Comparison of ENCODE assay signal across 18 mouse cellular contexts in genomic region chr17:28824896-28825295, GRCm38 (mm10). TPM values are rescaled to one million over a fixed set of nuclear protein-coding genes. Genes with fewer than 3 reads are reported as not detected.
DNase-seq lines count a peak whose midpoint lies in the region; ATAC-seq and TF ChIP-seq lines count a peak whose summit lies in the region.
"Had no signal": no experiment of that assay in that cellular context is flagged by ENCODE, and none has a peak within 500 bp of the region (broad histone marks: within the 10 kb centered on the region; RNA-seq: fewer than 3 reads in every experiment).

No protein-coding gene starts in this region.

- DNase-seq in heart, adult 11 months: no peak
- peak; percentile 46 to 68 for DNase-seq in left cerebral cortex, adult 18-20 months (ENCODE audit: low spot score in 2 of 2)
- no peak for DNase-seq in left cerebral cortex, postnatal 10 days (ENCODE audit: extremely low spot score in 1 of 2, low spot score in 2 of 2)
- no peak for DNase-seq in liver, postnatal 0 days
- DNase-seq in urinary bladder, postnatal 4 days (ENCODE audit: low spot score in 2 of 2): no peak
- DNase-seq in kidney, postnatal 10 days: no peak
- DNase-seq: B cell, adult 2 months; heart, postnatal 4 days; kidney, adult 8-10 months; thymus, postnatal 36 days had no signal

- no peaks in the 10 kb centered on the region for H3K27me3 ChIP-seq in heart, embryonic 11.5 days (ENCODE audit: control insufficient read depth, insufficient read depth, low read length)
- H3K27me3 ChIP-seq in intestine, embryonic 15.5 days (replicated peaks): no peaks in the 10 kb centered on the region
- no peaks in the 10 kb centered on the region for H3K27me3 ChIP-seq in liver, postnatal 0 days (ENCODE audit: insufficient read depth, low read length)
- H3K27me3 ChIP-seq: embryonic facial prominence, embryonic 13.5 days; forebrain, embryonic 15.5 days had no signal

- peak overlapping the region; percentile 44 for H3K4me2 ChIP-seq in heart, embryonic 11.5 days
- H3K4me2 ChIP-seq in intestine, embryonic 15.5 days (replicated peaks): no peak overlapping the region
- H3K4me2 ChIP-seq in liver, postnatal 0 days (ENCODE audit: low read depth, low read length): peak overlapping the region; percentile 68
- H3K4me2 ChIP-seq: embryonic facial prominence, embryonic 13.5 days; forebrain, embryonic 15.5 days had no signal

- H3K4me1 ChIP-seq in heart, embryonic 11.5 days (ENCODE audit: control insufficient read depth, insufficient read depth, low read length): peaks cover 16% of the 10 kb centered on the region
- 0 out of 2 replicates have a peak, but pooled peaks cover 7% of the 10 kb centered on the region for H3K4me1 ChIP-seq in intestine, embryonic 15.5 days (replicated peaks)
- H3K4me1 ChIP-seq in liver, postnatal 0 days (ENCODE audit: insufficient read depth): peaks cover 33% of the 10 kb centered on the region
- H3K4me1 ChIP-seq: embryonic facial prominence, embryonic 13.5 days; forebrain, embryonic 15.5 days; midbrain, embryonic 10.5 days had no signal

- H3K9me3 ChIP-seq in heart, embryonic 11.5 days (replicated peaks; ENCODE audit: control insufficient read depth, low read length): no peaks in the 10 kb centered on the region
- H3K9me3 ChIP-seq in intestine, embryonic 15.5 days: no peaks in the 10 kb centered on the region
- no peaks in the 10 kb centered on the region for H3K9me3 ChIP-seq in liver, postnatal 0 days (ENCODE audit: low read length)
- H3K9me3 ChIP-seq: embryonic facial prominence, embryonic 13.5 days; forebrain, embryonic 15.5 days; G1E; midbrain, embryonic 10.5 days had no signal

- H3K36me3 ChIP-seq in heart, embryonic 11.5 days (ENCODE audit: control insufficient read depth, insufficient read depth, low read length): peaks cover 52% of the 10 kb centered on the region
- peaks cover 46% of the 10 kb centered on the region for H3K36me3 ChIP-seq in intestine, embryonic 15.5 days
- peaks cover 93% of the 10 kb centered on the region for H3K36me3 ChIP-seq in liver, postnatal 0 days (replicated peaks; ENCODE audit: insufficient read depth, low read length)

- H3K9ac ChIP-seq in heart, embryonic 11.5 days (ENCODE audit: low read depth, low read length): peak overlapping the region; percentile 40; the same call in 1 of the 2 replicates
- no peak overlapping the region for H3K9ac ChIP-seq in intestine, embryonic 15.5 days
- peak overlapping the region; percentile 73 for H3K9ac ChIP-seq in liver, postnatal 0 days (replicated peaks)
- H3K9ac ChIP-seq: embryonic facial prominence, embryonic 13.5 days; forebrain, embryonic 15.5 days had no signal

- peak overlapping the region; percentile 25 for H3K27ac ChIP-seq in heart, embryonic 11.5 days (ENCODE audit: low read depth, low read length)
- H3K27ac ChIP-seq in intestine, embryonic 15.5 days: peak overlapping the region; percentile 52; the same call in 1 of the 2 replicates
- peak overlapping the region; percentile 92 for H3K27ac ChIP-seq in liver, postnatal 0 days (ENCODE audit: low read depth)
- H3K27ac ChIP-seq: embryonic facial prominence, embryonic 13.5 days; forebrain, embryonic 15.5 days had no signal

- no peak for TF ChIP-seq CTCF in liver, postnatal 0 days (IDR thresholded peaks at IDR 0.05; ENCODE audit: low read depth)

- 0 out of 2 replicates have a peak overlapping the region, but pooled peaks have one; percentile 28 for H3K4me3 ChIP-seq in heart, embryonic 11.5 days (ENCODE audit: low read depth, low read length)
- no peak overlapping the region for H3K4me3 ChIP-seq in intestine, embryonic 15.5 days (replicated peaks)
- peak overlapping the region; percentile 43 for H3K4me3 ChIP-seq in liver, postnatal 0 days (ENCODE audit: low read depth, low read length)
- H3K4me3 ChIP-seq: embryonic facial prominence, embryonic 13.5 days; forebrain, embryonic 15.5 days; midbrain, embryonic 10.5 days; myocyte had no signal

- TF ChIP-seq EP300 in liver, postnatal 0 days (IDR thresholded peaks at IDR 0.05; ENCODE audit: low read depth): no peak

- ATAC-seq in heart, embryonic 11.5 days (replicated peaks; ENCODE audit: insufficient number of reproducible peaks, low FRiP score, low TSS enrichment): no peak
- no peak for ATAC-seq in intestine, embryonic 15.5 days
- ATAC-seq in liver, postnatal 0 days: no peak
- ATAC-seq: forebrain, embryonic 15.5 days had no signal

- WGBS in heart, embryonic 11.5 days (ENCODE audit: insufficient replicate concordance): 69% methylated on average over 6 of the region's 6 CpGs
- WGBS in intestine, embryonic 15.5 days: 73% methylated on average over 6 of the region's 6 CpGs
- WGBS in liver, postnatal 0 days (ENCODE audit: insufficient replicate concordance): 65% methylated on average over 6 of the region's 6 CpGs

- intact Hi-C loops in left cerebral cortex, postnatal 10 days (cut with DNase I): loop anchor here (5.0 kb wide), 1 partner anchor 47 kb away; no protein-coding TSS in a partner anchor

RNA-seq across cellular contexts. Expression of gene Brpf3, which starts 24.0 kb away (rescaled TPM):
- polyA plus RNA-seq in heart, embryonic 11.5 days (2014; fragmentation: Nextera tagmentation; extraction: Ambion mirVana): 12.1 and 13.4 TPM in 2 replicates
- total RNA-seq in left cerebral cortex, adult 18-20 months (2021): 10 to 100 TPM; 51.5 to 55.0 TPM
- total RNA-seq in left cerebral cortex, postnatal 10 days (2021): 10 to 100 TPM; 44.5 to 55.7 TPM
- polyA plus RNA-seq in intestine, embryonic 15.5 days (2015; fragmentation: Nextera tagmentation; extraction: Ambion mirVana): 13.1 and 18.1 TPM in 2 replicates
- polyA plus RNA-seq in liver, postnatal 0 days (2015; fragmentation: Nextera tagmentation; extraction: Ambion mirVana): 33.9 and 35.6 TPM in 2 replicates

RNA-seq across cellular contexts. Expression of gene Pnpla1, which starts 33.3 kb away (rescaled TPM):
- 0.06 TPM in 1 of 2 replicates, not detected in the other for polyA plus RNA-seq in heart, embryonic 11.5 days (2014; fragmentation: Nextera tagmentation; extraction: Ambion mirVana)
- under 1 TPM; 0.53 to 0.54 TPM for total RNA-seq in left cerebral cortex, adult 18-20 months (2021)
- total RNA-seq in left cerebral cortex, postnatal 10 days (2021): under 1 TPM; 0.53 to 0.60 TPM
- 0.95 and 1.2 TPM in 2 replicates for polyA plus RNA-seq in intestine, embryonic 15.5 days (2015; fragmentation: Nextera tagmentation; extraction: Ambion mirVana)
- 0.09 and 0.16 TPM in 2 replicates for polyA plus RNA-seq in liver, postnatal 0 days (2015; fragmentation: Nextera tagmentation; extraction: Ambion mirVana)
- total RNA-seq: G1E had no signal
- polyA plus RNA-seq: forebrain, embryonic 15.5 days; G1E; lung, embryonic 16.5 days; midbrain, embryonic 10.5 days; myocyte had no signal

RNA-seq across cellular contexts. Expression of gene Mapk13, which starts 55.8 kb away (rescaled TPM):
- 2.6 and 2.9 TPM in 2 replicates for polyA plus RNA-seq in heart, embryonic 11.5 days (2014; fragmentation: Nextera tagmentation; extraction: Ambion mirVana)
- total RNA-seq in left cerebral cortex, adult 18-20 months (2021): 1 to 10 TPM; 1.7 to 4.3 TPM
- total RNA-seq in left cerebral cortex, postnatal 10 days (2021): under 1 TPM; 0.66 to 0.75 TPM
- polyA plus RNA-seq in intestine, embryonic 15.5 days (2015; fragmentation: Nextera tagmentation; extraction: Ambion mirVana): 214 and 219 TPM in 2 replicates
- polyA plus RNA-seq in liver, postnatal 0 days (2015; fragmentation: Nextera tagmentation; extraction: Ambion mirVana): 25.2 and 27.6 TPM in 2 replicates
- polyA plus RNA-seq: G1E had no signal

Comparison
In these comparisons a context has a peak if more than half of its experiments do, and no peak if none do; other contexts are left out.
1. DNase-seq: peak in left cerebral cortex, adult 18-20 months (2 of 2); none in heart, adult 11 months (single experiment), left cerebral cortex, postnatal 10 days (0 of 2), liver, postnatal 0 days (single experiment), urinary bladder, postnatal 4 days (0 of 2) and kidney, postnatal 10 days (single experiment).
2. H3K27ac ChIP-seq: peak in every context shown above with its lines; median percentile 92 in liver, postnatal 0 days; 52 in intestine, embryonic 15.5 days; 25 in heart, embryonic 11.5 days.